Mouse (Mus musculus) kidney, embryonic 16.5 days (tissue): ENCODE results near the gene Cenpm. TPM values are rescaled to one million over a fixed set of nuclear protein-coding genes. Genes with fewer than 3 reads are reported as not detected.

Source experiments
- ATAC-seq: fragments of 200-750 bp; cut with Nextera tagmentation; 2 replicates; pipeline ENCODE4 v1.8.0; 2017; ENCODE audit warnings: moderate TSS enrichment; ENCODE audit not compliant: low FRiP score, low TSS enrichment
- H3K27ac ChIP-seq: fragments of 300-500 bp; sonication (generic); 2 replicates; pipeline ENCODE4 v1.5.1; 2014; ENCODE audit warnings: low read length
- H3K27me3 ChIP-seq: fragments of 300-500 bp; sonication (generic); 2 replicates; pipeline ENCODE4 v1.6.1; 2014; ENCODE audit warnings: low read length, control low read depth, mixed read lengths; ENCODE audit not compliant: insufficient read depth
- H3K36me3 ChIP-seq: fragments of 300-500 bp; sonication (generic); 2 replicates; pipeline ENCODE4 v1.6.1; 2014; ENCODE audit warnings: low read length, control low read depth, mixed read lengths; ENCODE audit not compliant: insufficient read depth
- H3K4me1 ChIP-seq: fragments of 300-500 bp; sonication (generic); 2 replicates; pipeline ENCODE4 v1.6.1; 2014; ENCODE audit warnings: low read length, control low read depth, mixed read lengths; ENCODE audit not compliant: insufficient read depth
- H3K4me2 ChIP-seq: fragments of 300-500 bp; sonication (generic); replicated peaks from 2 replicates; pipeline ENCODE4 v1.6.1; 2014; ENCODE audit warnings: low read depth, low read length
- H3K4me3 ChIP-seq: fragments of 300-500 bp; sonication (generic); 2 replicates; pipeline ENCODE4 v1.5.1; 2014; ENCODE audit warnings: mild to moderate bottlenecking, low read length
- H3K9ac ChIP-seq: fragments of 300-500 bp; sonication (generic); replicated peaks from 2 replicates; pipeline ENCODE4 v1.6.1; 2014; ENCODE audit warnings: low read length
- H3K9me3 ChIP-seq: fragments of 300-500 bp; sonication (generic); 2 replicates; pipeline ENCODE4 v1.6.1; 2016; ENCODE audit warnings: low read length, control low read depth
- WGBS: fragments of 180-500 bp; shearing (Covaris S2); extraction: QIAGEN DNeasy Blood & Tissue Kit; methylation state at CpG from one replicate; pipeline ENCODE4 v1.1.7; 2014; 5-methylcytosine and 5-hydroxymethylcytosine counted together
- polyA plus RNA-seq: library from polyadenylated mRNA; unstranded; fragments of >200 nt; fragmentation: Nextera tagmentation; extraction: Ambion mirVana; gene quantifications from 2 replicates; pipeline ENCODE4 v1.2.1, GENCODE M21; 2015

Cenpm gene
- polyA plus RNA-seq, 1 experiment from 2014 or later = 65.9 TPM

DNA sequence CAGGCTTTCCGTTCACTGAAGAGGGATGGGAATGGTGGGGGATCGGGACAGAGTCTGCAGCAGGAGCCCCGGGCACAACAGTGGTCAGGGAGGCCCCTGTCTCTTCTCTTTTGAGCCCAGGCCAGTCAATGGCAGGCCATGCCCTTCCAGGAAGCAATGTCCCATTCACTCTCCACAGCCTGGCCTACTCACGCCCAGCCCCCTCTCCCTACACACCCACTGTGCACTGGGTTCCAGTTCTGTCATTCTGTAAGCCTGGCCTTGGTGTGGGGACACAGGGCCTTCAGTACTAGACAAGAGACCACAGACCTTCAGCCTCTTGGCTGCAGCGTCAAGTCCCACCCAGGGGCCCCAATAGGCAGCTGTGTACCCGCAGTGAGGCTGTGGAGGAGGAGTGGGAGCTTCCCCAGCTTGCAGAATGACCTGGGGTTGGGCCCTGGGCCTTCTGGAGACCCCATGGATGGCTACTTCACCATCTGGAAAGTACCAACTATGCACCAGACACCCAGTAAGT is 14.4 kb downstream of the Cenpm start:
- ATAC-seq = no peak
- no peaks in the 10 kb centered on the region; the same call in 1 of the 2 replicates for H3K36me3 ChIP-seq
- no peak overlapping the region for H3K4me3 ChIP-seq
- 0 out of 2 replicates have a peak, but pooled peaks cover 3% of the 10 kb centered on the region for H3K27me3 ChIP-seq
- WGBS = 79% methylated on average over 6 of the region's 6 CpGs
- H3K9me3 ChIP-seq = no peaks in the 10 kb centered on the region
- H3K27ac ChIP-seq = no peak overlapping the region
- no peak overlapping the region for H3K4me2 ChIP-seq
- H3K4me1 ChIP-seq = peaks cover 5% of the 10 kb centered on the region
- no peak overlapping the region for H3K9ac ChIP-seq

DNA sequence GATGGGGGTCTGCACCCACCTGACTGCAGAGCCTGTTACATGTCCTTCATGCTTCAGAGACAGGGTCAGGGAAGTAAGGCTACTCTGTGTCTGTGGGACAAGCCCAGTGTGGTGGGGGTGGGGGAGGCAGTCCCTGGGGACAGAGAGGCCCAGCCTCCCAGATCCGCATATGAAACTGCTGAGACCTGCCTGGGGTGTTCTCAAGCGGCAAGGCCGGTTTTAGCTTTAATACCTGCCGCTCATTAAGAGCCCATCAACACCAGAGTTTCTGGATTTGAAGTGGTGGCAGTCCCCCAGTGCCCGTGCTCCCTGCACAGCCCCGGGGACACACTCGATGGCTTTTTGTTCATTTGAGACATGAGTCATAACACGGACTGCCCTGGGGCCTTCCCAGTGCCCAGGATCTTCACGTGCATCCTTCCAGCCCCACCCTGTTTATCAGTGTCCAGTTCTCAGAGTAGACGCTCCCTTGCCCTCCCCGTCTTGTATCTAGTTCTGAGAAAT is 15.0 kb downstream of the Cenpm start:
- peaks cover 5% of the 10 kb centered on the region for H3K4me1 ChIP-seq
- WGBS = 36% methylated on average over 11 of the region's 11 CpGs
- H3K9me3 ChIP-seq = no peaks in the 10 kb centered on the region
- H3K36me3 ChIP-seq = no peaks in the 10 kb centered on the region; the same call in 1 of the 2 replicates
- H3K9ac ChIP-seq = no peak overlapping the region
- H3K4me3 ChIP-seq = no peak overlapping the region
- peak; percentile 30; the same call in 1 of the 2 replicates for ATAC-seq
- no peak overlapping the region for H3K4me2 ChIP-seq
- peaks cover 3% of the 10 kb centered on the region; the same call in 1 of the 2 replicates for H3K27me3 ChIP-seq
- H3K27ac ChIP-seq = no peak overlapping the region

DNA sequence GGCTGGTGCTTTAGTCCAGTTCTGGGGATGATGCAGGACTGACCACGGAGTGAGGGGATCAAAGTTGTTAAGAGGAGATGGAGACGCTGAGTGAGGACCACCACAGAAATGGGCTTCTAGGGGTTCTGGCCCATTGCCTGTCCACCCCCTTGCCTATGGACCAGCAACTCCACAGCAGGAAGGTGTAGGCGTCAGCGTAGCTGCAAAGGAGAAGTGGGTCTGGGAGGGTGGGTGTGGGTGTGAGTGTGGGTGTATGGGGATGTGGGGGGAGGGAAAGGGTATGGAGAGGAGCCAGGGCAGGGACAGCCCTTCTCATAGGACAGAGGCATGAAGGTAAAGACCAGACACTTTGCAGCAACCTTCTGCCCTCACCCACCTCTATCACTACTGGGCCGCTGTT is 18.8 kb downstream of the Cenpm start:
- Histone ChIP-seq H3K27me3 (peaks cover 9% of the 10 kb centered on the region), H3K4me2 (no peak overlapping the region), H3K9me3 (no peaks in the 10 kb centered on the region), H3K9ac (no peak overlapping the region), H3K27ac (no peak overlapping the region), H3K4me3 (no peak overlapping the region), H3K4me1 (peaks cover 16% of the 10 kb centered on the region), H3K36me3 (no peaks in the 10 kb centered on the region)
- WGBS = 91% methylated on average over 5 of the region's 5 CpGs
- ATAC-seq = no peak

GRCm38 (mm10) chr15:82224602-82225215 is 19.8 kb downstream of the Cenpm start:
- Histone ChIP-seq H3K9me3 (no peaks in the 10 kb centered on the region), H3K27ac (no peak overlapping the region), H3K4me2 (peak overlapping the region; percentile 60), H3K4me3 (peak overlapping the region; percentile 40), H3K27me3 (peaks cover 9% of the 10 kb centered on the region), H3K9ac (no peak overlapping the region), H3K36me3 (no peaks in the 10 kb centered on the region), H3K4me1 (peaks cover 15% of the 10 kb centered on the region)
- WGBS = 49% methylated on average over 7 of the region's 7 CpGs
- no peak for ATAC-seq

DNA sequence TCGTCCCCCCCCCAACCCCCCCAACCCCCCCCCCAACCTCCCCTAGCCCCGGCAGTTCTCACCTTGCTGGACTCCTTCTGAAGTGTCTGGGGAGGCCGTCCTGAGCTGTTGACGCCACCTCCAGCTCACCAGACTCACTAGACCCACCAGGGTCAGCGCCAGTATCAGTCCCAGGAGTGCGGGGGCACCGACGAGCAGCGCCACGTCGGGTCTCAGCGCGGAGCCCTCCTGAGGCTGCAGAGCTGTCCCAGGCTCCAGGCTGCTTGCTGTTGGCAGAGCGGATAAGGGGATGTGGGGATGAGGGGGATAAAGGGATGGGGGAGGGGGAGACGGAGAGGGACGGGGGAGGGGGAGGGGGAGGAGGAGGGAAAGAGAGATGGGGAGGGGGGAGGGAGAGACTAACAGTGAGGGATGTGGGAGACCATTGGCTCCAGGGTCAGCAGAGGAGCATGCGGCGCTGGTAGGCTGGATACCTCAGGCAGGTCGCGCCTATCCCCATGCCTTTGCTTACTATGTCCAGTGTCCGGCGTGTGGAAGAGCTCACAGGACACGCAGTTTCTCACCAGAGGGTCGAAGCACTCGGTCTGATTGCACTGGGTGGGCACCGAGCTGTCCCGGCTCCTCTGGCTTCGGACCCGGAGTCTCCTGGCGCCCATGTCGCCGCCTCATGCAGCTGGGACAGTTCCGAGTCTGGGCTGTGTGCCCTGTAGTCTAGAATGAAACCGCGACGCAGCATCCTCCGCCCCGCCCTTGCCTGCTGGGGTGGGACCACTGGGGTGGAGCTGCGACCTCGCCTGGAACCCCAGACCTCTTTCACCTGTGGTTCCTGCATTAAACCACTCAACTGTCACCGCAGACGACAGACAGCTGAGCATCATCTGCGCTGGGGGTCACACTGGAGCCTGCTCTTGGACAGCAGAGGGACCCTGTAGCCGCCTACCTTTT is 20.6 kb downstream of the Cenpm start, which contains the start of gene Tnfrsf13c:
Gene Tnfrsf13c (minus strand): TSS at position 713 of the 945 bp plus-strand sequence.
- peak within 1 kb of the TSS; percentile 53 for H3K9ac ChIP-seq
- peaks cover 9% of the 10 kb centered on the region for H3K27me3 ChIP-seq
- H3K27ac ChIP-seq = no peak within 1 kb of the TSS
- peak within 1 kb of the TSS; percentile 60 for H3K4me2 ChIP-seq
- peaks cover 11% of the 10 kb centered on the region for H3K4me1 ChIP-seq
- 2% methylated on average over 42 of the region's 44 CpGs for WGBS
- no peaks in the 10 kb centered on the region for H3K36me3 ChIP-seq
- H3K9me3 ChIP-seq = no peaks in the 10 kb centered on the region
- peak; percentile 66 for ATAC-seq
- peak within 1 kb of the TSS; percentile 40 for H3K4me3 ChIP-seq

DNA sequence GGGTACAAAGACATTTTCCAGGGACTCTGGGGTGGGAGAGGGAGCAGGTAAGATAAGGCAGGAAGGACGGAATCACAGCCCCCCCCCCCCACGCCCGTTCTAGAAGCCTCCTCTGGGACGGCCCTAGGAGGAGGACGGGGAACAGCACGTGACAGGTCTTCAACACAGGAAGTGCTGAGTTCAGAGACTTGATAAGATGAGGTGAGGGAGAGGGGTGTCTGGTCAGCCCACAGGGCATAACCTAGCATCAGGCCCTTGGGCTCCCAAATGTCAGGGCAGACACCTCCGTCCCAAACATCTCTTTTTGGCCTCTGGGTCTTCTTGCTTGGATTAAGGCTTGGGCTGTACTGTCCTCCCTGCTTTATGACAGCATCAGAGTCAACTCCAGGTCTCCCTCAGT is 21.3 kb downstream of the Cenpm start:
- WGBS = 61% methylated on average over 7 of the region's 7 CpGs
- H3K36me3 ChIP-seq = no peaks in the 10 kb centered on the region
- ATAC-seq = no peak
- H3K27me3 ChIP-seq = peaks cover 9% of the 10 kb centered on the region
- no peak overlapping the region for H3K27ac ChIP-seq
- H3K4me3 ChIP-seq = no peak overlapping the region
- H3K4me2 ChIP-seq = no peak overlapping the region
- no peaks in the 10 kb centered on the region for H3K9me3 ChIP-seq
- H3K4me1 ChIP-seq = peaks cover 11% of the 10 kb centered on the region
- no peak overlapping the region for H3K9ac ChIP-seq

GRCm38 (mm10) chr15:82221104-82221860 is 23.3 kb downstream of the Cenpm start:
- no peak overlapping the region for H3K27ac ChIP-seq
- peaks cover 11% of the 10 kb centered on the region for H3K4me1 ChIP-seq
- no peak overlapping the region for H3K9ac ChIP-seq
- WGBS = 61% methylated on average over 14 of the region's 14 CpGs
- no peaks in the 10 kb centered on the region for H3K9me3 ChIP-seq
- H3K27me3 ChIP-seq = peaks cover 20% of the 10 kb centered on the region
- no peak overlapping the region for H3K4me3 ChIP-seq
- H3K4me2 ChIP-seq = no peak overlapping the region
- H3K36me3 ChIP-seq = no peaks in the 10 kb centered on the region
- ATAC-seq = no peak

- H3K4me1 ChIP-seq = peaks cover 11% of the 10 kb centered on the region
- H3K27ac ChIP-seq = no peak overlapping the region
- H3K4me2 ChIP-seq = no peak overlapping the region
- no peak overlapping the region for H3K4me3 ChIP-seq
- ATAC-seq = no peak
- H3K9ac ChIP-seq = no peak overlapping the region
- no peaks in the 10 kb centered on the region for H3K9me3 ChIP-seq
- peaks cover 29% of the 10 kb centered on the region for H3K27me3 ChIP-seq
- H3K36me3 ChIP-seq = no peaks in the 10 kb centered on the region
- WGBS = 80% methylated on average over 11 of the region's 12 CpGs
Measured at GRCm38 (mm10) chr15:82220003-82220675, 24.4 kb downstream of the Cenpm start.
